Mouse (Mus musculus) kidney, embryonic 14.5 days (tissue): ENCODE measurements around the gene Vamp8. TPM values are rescaled to one million over a fixed set of nuclear protein-coding genes. Genes with fewer than 3 reads are reported as not detected.
A peak's percentile ranks its signal among the peaks of the same experiment; 100 is the strongest.

Source experiments
- ATAC-seq: fragments of 200-750 bp; cut with Nextera tagmentation; 2 replicates; pipeline ENCODE4 v1.8.0; 2017; ENCODE audit warnings: moderate number of reproducible peaks, mild to moderate bottlenecking, moderate TSS enrichment, moderate library complexity; ENCODE audit not compliant: low FRiP score, low TSS enrichment
- H3K27ac ChIP-seq: fragments of 300-500 bp; sonication (generic); 2 replicates; pipeline ENCODE4 v1.5.1; 2014; ENCODE audit warnings: low read depth, mild to moderate bottlenecking, low read length, moderate library complexity, mixed read lengths
- H3K27me3 ChIP-seq: fragments of 300-500 bp; sonication (generic); 2 replicates; pipeline ENCODE4 v1.6.1; 2014; ENCODE audit warnings: mild to moderate bottlenecking, low read length; ENCODE audit not compliant: control insufficient read depth, insufficient read depth
- H3K36me3 ChIP-seq: fragments of 300-500 bp; sonication (generic); 2 replicates; pipeline ENCODE4 v1.6.1; 2014; ENCODE audit warnings: low read length, mixed read lengths; ENCODE audit not compliant: control insufficient read depth, insufficient read depth
- H3K4me1 ChIP-seq: fragments of 300-500 bp; sonication (generic); 2 replicates; pipeline ENCODE4 v1.6.1; 2014; ENCODE audit warnings: low read length, mixed read lengths; ENCODE audit not compliant: control insufficient read depth, insufficient read depth
- H3K4me2 ChIP-seq: fragments of 300-500 bp; sonication (generic); replicated peaks from 2 replicates; pipeline ENCODE4 v1.6.1; 2014; ENCODE audit warnings: low read depth, mild to moderate bottlenecking, low read length
- H3K4me3 ChIP-seq: fragments of 300-500 bp; sonication (generic); 2 replicates; pipeline ENCODE4 v1.5.1; 2014; ENCODE audit warnings: mild to moderate bottlenecking, low read length
- H3K9ac ChIP-seq: fragments of 300-500 bp; sonication (generic); 2 replicates; pipeline ENCODE4 v1.6.1; 2014; ENCODE audit warnings: low read depth, mild to moderate bottlenecking, low read length, moderate library complexity
- H3K9me3 ChIP-seq: fragments of 300-500 bp; sonication (generic); 2 replicates; pipeline ENCODE4 v1.6.1; 2016; ENCODE audit warnings: low read length; ENCODE audit not compliant: control insufficient read depth
- WGBS: fragments of 180-500 bp; shearing (Covaris S2); extraction: QIAGEN DNeasy Blood & Tissue Kit; methylation state at CpG from one replicate; pipeline ENCODE4 v1.1.7; 2014; 5-methylcytosine and 5-hydroxymethylcytosine counted together
- polyA plus RNA-seq: library from polyadenylated mRNA; unstranded; fragments of >200 nt; fragmentation: Nextera tagmentation; extraction: Ambion mirVana; gene quantifications from 2 replicates; pipeline ENCODE4 v1.2.1, GENCODE M21; 2014

Gene Vamp8
- polyA plus RNA-seq, result 114 and 143 TPM in 2 replicates

DNA sequence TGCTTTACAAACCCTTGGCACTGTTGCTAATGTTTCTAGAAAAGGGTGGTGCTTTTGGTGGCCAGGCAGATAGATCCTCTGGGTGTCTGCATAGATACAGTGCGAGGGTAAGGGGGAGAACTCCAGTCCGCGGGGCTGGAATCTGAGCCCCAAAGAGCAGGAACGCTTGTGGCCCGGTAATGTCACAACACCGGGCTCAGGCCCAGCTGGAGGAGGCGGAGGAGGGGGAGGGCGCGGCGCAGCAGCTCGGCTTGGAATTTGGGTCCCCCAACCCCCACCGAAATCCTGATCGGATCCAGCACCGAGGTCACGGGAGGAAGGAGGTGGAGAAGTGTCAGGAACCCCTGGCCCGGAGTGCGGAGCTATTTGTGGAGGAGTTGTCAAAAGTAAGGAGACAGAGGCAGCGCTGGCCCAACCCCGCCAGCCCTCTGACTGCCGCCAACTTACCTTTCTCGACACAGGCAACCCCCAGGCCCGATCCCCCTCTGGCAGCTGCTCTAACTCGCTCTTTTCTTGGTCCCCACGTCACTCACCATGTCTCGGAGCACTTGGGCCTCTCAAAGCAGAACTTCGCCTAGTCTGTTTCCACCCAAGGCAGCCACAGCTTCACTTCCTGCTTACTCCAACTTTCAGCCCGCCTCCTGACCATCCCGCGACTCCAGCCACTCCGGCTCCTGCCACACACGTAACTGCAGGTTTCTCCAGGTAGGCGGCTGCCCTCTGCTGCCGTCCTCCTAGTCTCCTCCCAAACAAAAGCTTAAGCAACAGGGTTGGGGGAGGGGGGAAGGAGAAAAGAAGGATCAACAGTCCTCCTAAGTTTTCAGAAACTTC lies at the start of gene Vamp8:
Gene Vamp8, minus strand, starts transcription at position 763 of the 831 bp plus-strand sequence.
- 1% methylated on average over 32 of the region's 33 CpGs for WGBS

DNA sequence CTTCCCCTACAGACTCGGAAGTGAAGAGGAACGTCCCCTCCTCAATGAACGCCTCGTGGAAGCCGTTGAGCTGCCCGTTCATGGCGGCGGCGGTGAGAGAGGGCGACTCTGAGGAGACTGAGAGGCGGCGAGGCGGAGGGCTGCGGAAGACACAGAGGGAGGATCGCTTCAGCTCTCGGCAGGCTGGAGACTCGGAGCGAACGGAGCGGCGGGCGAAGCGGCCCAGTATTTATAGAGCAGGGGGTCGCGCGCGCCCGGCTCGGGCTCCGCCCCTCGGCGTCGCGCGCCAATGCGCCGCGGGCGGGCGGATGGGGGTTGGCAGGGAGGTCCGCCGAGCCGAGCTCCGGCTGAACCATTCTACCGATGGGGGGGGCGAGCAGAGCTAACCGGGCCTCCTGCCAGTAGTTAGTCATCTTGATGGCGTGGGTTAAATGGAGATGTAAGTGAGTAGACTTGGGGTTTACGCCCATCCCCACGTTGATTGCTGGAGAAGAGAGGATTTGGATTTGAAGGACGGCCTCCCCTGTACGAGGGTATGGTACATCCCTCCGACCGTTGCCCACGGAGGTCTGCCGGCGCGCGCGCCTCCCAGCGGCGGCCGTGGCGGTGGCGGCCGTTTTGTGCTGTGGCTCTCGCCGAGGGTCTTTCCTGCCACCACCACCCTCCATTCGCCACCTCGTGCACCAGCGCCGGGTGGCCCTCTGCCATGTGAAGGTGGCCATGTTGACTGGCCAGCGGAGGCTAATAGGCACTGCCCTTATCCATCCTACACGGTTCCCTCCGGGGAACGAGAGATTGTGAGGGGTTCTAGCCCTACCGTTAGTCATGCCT lies 49.1 kb upstream of the Vamp8 start, which contains the start of gene Mat2a:
Gene Mat2a, minus strand, starts transcription at position 204 of the 831 bp plus-strand sequence.
- H3K9ac ChIP-seq, result peak within 1 kb of the TSS; percentile 99
- peak within 1 kb of the TSS; percentile 98 for H3K27ac ChIP-seq
- peak; percentile 91 for ATAC-seq
- H3K27me3 ChIP-seq, result no peaks in the 10 kb centered on the region
- H3K4me3 ChIP-seq, result peak within 1 kb of the TSS; percentile 98
- peaks cover 10% of the 10 kb centered on the region; the same call in 1 of the 2 replicates for H3K4me1 ChIP-seq
- H3K4me2 ChIP-seq, result peak within 1 kb of the TSS; percentile 93
- no peaks in the 10 kb centered on the region for H3K9me3 ChIP-seq
- peaks cover 34% of the 10 kb centered on the region for H3K36me3 ChIP-seq
- WGBS, result under 1% methylated on average over 77 of the region's 77 CpGs

More for the DNA sequence above, at the start of gene Vamp8:
- H3K4me2 ChIP-seq, result peak within 1 kb of the TSS; percentile 55
- H3K27ac ChIP-seq, result peak within 1 kb of the TSS; percentile 97
- H3K9me3 ChIP-seq, result no peaks in the 10 kb centered on the region
- peak; percentile 71 for ATAC-seq
- H3K4me3 ChIP-seq, result peak within 1 kb of the TSS; percentile 54
- H3K4me1 ChIP-seq, result peaks cover 25% of the 10 kb centered on the region
- peak within 1 kb of the TSS; percentile 73 for H3K9ac ChIP-seq
- H3K36me3 ChIP-seq, result peaks cover 8% of the 10 kb centered on the region
- no peaks in the 10 kb centered on the region for H3K27me3 ChIP-seq

DNA sequence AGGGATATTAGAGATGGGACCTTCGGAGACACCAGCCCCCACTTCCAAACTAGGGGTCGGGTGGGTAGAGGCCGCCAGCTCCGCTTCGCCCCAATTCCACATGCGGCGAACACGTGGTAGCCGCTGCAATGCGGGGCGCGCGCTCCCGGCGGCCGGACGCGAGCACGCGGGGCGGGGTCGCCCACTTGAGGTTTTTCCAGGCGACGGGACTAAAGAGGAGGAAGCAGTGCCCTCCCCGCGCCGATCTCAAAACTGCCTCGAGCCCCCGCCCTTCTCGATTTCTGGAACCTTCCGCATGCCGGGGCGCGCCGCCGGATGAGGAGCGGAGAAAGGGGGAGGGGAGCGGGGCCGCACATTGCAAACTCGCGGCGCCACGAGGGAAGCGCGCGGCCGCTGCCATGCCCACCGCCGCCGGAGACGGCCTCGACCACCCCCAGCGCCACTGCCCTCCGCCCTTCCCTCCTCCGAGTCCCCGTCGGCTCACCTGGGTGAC lies 48.4 kb upstream of the Vamp8 start:
- Histone ChIP-seq H3K9ac (peak overlapping the region; percentile 99), H3K36me3 (peaks cover 40% of the 10 kb centered on the region), H3K4me3 (peak overlapping the region; percentile 98), H3K4me1 (peaks cover 10% of the 10 kb centered on the region; the same call in 1 of the 2 replicates), H3K9me3 (no peaks in the 10 kb centered on the region), H3K27ac (peak overlapping the region; percentile 98), H3K27me3 (no peaks in the 10 kb centered on the region), H3K4me2 (peak overlapping the region; percentile 93)
- peak; percentile 43 for ATAC-seq
- under 1% methylated on average over 52 of the region's 57 CpGs for WGBS

DNA sequence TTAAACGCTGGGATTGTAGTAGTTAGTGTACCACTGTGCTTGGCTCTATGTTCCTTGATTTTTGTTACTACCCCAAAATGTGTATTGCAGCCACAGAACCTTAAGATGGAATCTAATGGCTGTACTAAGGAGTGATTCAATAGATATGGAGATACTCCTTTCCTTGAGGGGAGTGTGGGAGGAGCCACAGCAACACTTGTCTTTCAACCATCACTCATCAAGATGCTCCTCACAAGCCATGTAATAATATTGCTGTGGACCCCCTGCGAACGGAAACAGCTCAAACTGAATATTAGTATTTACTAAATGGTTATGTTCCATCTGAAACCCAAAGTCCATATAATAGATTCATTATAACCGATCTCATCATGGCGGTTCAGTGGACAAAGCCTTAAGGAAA lies 47.7 kb upstream of the Vamp8 start:
- H3K4me3 ChIP-seq, result peak overlapping the region; percentile 98
- H3K27me3 ChIP-seq, result no peaks in the 10 kb centered on the region
- no peaks in the 10 kb centered on the region for H3K9me3 ChIP-seq
- H3K9ac ChIP-seq, result peak overlapping the region; percentile 99
- WGBS, result 1% methylated on average over 5 of the region's 5 CpGs
- peak overlapping the region; percentile 98; the same call in 1 of the 2 replicates for H3K27ac ChIP-seq
- H3K36me3 ChIP-seq, result peaks cover 47% of the 10 kb centered on the region
- H3K4me2 ChIP-seq, result peak overlapping the region; percentile 93
- peaks cover 10% of the 10 kb centered on the region; the same call in 1 of the 2 replicates for H3K4me1 ChIP-seq
- no peak for ATAC-seq

DNA sequence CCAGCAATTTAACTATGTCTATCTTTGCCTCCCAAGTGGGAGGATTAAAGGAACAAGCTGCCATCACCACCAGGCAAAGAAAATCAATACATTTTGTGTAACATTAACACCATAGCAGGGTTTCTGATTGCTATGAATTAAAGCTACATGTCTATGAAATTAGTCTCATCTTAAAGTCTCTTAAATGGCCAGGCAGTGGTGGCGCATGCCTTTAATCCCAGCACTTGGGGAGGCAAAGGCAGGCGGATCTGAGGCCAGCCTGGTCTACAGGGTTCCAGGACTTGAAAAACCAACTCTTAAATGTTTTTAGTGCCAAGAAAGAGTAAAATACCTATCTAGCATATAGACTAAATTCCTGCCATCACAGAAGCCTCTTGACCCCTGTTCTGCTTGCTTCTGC lies 41.6 kb upstream of the Vamp8 start:
- Histone ChIP-seq H3K4me3 (no peak overlapping the region), H3K27me3 (no peaks in the 10 kb centered on the region), H3K4me1 (peaks cover 3% of the 10 kb centered on the region; the same call in 1 of the 2 replicates), H3K27ac (no peak overlapping the region), H3K9ac (no peak overlapping the region), H3K36me3 (peaks cover 92% of the 10 kb centered on the region), H3K4me2 (no peak overlapping the region), H3K9me3 (no peaks in the 10 kb centered on the region)
- no peak for ATAC-seq
- WGBS, result 90% methylated on average over 2 of the region's 2 CpGs

DNA sequence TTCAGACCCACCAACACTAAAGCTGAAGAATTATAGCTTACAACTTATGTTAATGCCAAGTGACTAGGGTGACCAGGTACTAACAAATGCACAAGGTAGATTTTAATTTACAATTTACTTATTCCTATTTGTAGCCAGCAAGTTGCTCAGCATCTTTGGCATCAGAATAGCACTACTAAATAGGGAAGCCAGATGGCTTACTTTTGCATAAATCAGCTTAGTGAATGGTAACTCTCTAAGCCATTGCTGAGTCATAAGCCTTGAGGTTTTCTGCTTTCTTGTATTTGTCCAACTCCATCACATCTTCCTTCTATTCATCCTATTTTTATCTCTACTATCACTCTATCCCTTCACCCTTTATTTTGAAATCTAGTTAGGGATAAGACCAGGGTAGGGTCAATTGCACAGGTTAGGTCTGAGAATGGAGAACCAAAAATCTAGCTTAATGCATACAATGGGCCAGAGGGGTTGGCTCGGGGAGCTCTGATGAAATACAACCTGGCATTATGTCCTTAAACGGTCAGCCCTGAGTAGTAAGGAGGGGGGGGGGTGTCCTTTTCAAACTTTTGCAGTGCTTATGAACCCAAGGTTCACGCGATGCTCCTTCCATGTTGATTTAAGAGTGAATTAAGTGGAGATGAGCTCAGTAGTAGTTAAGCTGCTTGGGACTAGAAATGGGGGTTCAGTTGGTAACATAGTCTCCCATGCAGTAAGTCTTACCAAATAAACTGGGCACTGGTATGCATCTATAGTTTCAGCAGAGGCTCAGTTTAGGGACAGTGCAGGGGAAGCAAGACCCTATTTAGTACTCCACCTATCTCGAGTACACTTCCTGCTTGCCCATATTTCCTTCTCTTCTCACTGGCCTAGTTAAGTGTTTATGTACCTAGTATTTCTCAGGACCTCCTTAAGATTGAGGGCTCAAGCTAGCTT lies 40.8 kb upstream of the Vamp8 start:
- 36% methylated on average over 5 of the region's 5 CpGs for WGBS
- ATAC-seq, result peak; percentile 53; the same call in 1 of the 2 replicates
- no peak overlapping the region for H3K27ac ChIP-seq

DNA sequence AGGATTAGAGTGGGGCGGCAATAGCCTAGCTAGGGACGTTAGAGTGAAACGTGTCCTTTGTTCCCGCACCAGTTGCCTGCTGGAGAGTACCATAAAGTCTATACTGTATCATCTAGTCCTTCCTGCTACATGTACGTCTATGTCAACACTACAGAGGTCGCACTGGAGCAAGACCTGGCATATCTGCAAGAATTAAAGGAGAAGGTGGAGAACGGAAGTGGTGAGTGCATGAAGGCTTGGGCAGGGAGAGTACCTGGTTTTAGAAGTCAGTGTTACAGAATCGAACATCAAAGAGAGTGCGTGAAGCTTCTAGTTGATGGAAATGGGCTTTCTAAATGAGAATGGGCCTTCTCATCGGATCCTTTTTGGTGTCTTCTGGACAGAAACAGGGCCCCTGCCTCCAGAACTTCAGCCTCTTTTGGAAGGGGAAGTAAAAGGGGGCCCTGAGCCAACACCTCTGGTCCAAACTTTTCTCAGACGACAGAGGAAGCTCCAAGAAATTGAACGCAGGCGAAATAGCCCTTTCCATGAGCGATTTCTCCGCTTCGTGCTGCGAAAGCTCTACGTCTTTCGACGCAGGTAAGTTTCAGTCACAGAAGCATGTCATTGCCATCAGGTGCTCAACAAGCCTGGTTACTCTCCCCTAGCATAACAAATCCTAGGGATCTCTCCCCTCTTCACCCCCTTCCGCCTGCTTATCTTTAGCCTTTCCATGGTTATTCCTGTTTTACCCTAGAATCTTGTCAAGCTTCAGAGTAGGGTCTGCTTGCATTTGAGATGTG lies 38.7 kb upstream of the Vamp8 start:
- H3K9ac ChIP-seq, result no peak overlapping the region
- 87% methylated on average over 21 of the region's 21 CpGs for WGBS
- no peaks in the 10 kb centered on the region for H3K4me1 ChIP-seq
- H3K4me2 ChIP-seq, result no peak overlapping the region
- ATAC-seq, result no peak
- no peaks in the 10 kb centered on the region for H3K27me3 ChIP-seq
- H3K36me3 ChIP-seq, result peaks cover 90% of the 10 kb centered on the region
- no peaks in the 10 kb centered on the region for H3K9me3 ChIP-seq
- no peak overlapping the region for H3K27ac ChIP-seq
- no peak overlapping the region for H3K4me3 ChIP-seq

More for the DNA sequence above, 40.8 kb upstream of the Vamp8 start:
- H3K36me3 ChIP-seq, result peaks cover 90% of the 10 kb centered on the region
- no peaks in the 10 kb centered on the region for H3K27me3 ChIP-seq
- H3K4me3 ChIP-seq, result no peak overlapping the region
- no peaks in the 10 kb centered on the region for H3K9me3 ChIP-seq
- H3K9ac ChIP-seq, result no peak overlapping the region
- no peaks in the 10 kb centered on the region for H3K4me1 ChIP-seq
- no peak overlapping the region for H3K4me2 ChIP-seq
